Mouse (Mus musculus) midbrain, embryonic 10.5 days (tissue): ENCODE data around the gene B130006D01Rik. TPM values are rescaled to one million over a fixed set of nuclear protein-coding genes. Genes with fewer than 3 reads are reported as not detected.
A peak's percentile ranks its signal among the peaks of the same experiment; 100 is the strongest.

Experiments
- DNase-seq: peaks from one replicate; pipeline ENCODE4 v3.0.0-alpha.2; 2017; ENCODE audit warnings: low spot score
- H3K27ac ChIP-seq: fragments of 300-500 bp; sonication (generic); replicated peaks from 2 replicates; pipeline ENCODE4 v1.5.1; 2016; ENCODE audit warnings: mild to moderate bottlenecking
- H3K27me3 ChIP-seq: fragments of 300-500 bp; sonication (generic); 2 replicates; pipeline ENCODE4 v1.6.1; 2016; ENCODE audit warnings: low read depth, mild to moderate bottlenecking; ENCODE audit not compliant: poor library complexity, severe bottlenecking
- H3K36me3 ChIP-seq: fragments of 300-500 bp; sonication (generic); 2 replicates; pipeline ENCODE4 v1.6.1; 2016; ENCODE audit warnings: mild to moderate bottlenecking, moderate library complexity
- H3K4me1 ChIP-seq: fragments of 300-500 bp; sonication (generic); 2 replicates; pipeline ENCODE4 v1.6.1; 2016
- H3K4me3 ChIP-seq: fragments of 300-500 bp; sonication (generic); 2 replicates; pipeline ENCODE4 v1.5.1; 2016; ENCODE audit warnings: mild to moderate bottlenecking, moderate library complexity
- H3K9me3 ChIP-seq: fragments of 300-500 bp; sonication (generic); replicated peaks from 2 replicates; pipeline ENCODE4 v1.6.1; 2016; ENCODE audit warnings: mild to moderate bottlenecking
- WGBS: fragments of 180-500 bp; shearing (Covaris S2); methylation state at CpG from one replicate; pipeline ENCODE4 v1.1.7; 2016; 5-methylcytosine and 5-hydroxymethylcytosine counted together
- polyA plus RNA-seq: library from polyadenylated mRNA; unstranded; fragments of >200 nt; fragmentation: Nextera tagmentation; extraction: Ambion mirVana; gene quantifications from 2 replicates; pipeline ENCODE4 v1.2.1, GENCODE M21; 2016

The B130006D01Rik gene
- polyA plus RNA-seq, result 0.93 and 1.4 TPM in 2 replicates

GRCm38 (mm10) chr11:95723287-95723686 is at the start of gene B130006D01Rik:
TSS of gene B130006D01Rik (plus strand) at chr11:95723587.
- no peak for DNase-seq
- H3K9me3 ChIP-seq, result no peaks in the 10 kb centered on the region
- no peak within 1 kb of the TSS for H3K27ac ChIP-seq
- H3K27me3 ChIP-seq, result no peaks in the 10 kb centered on the region
- 94% methylated on average over 5 of the region's 5 CpGs for WGBS
- H3K4me3 ChIP-seq, result no peak within 1 kb of the TSS
- H3K4me1 ChIP-seq, result no peaks in the 10 kb centered on the region
- H3K36me3 ChIP-seq, result 0 out of 2 replicates have a peak, but pooled peaks cover 3% of the 10 kb centered on the region

DNA sequence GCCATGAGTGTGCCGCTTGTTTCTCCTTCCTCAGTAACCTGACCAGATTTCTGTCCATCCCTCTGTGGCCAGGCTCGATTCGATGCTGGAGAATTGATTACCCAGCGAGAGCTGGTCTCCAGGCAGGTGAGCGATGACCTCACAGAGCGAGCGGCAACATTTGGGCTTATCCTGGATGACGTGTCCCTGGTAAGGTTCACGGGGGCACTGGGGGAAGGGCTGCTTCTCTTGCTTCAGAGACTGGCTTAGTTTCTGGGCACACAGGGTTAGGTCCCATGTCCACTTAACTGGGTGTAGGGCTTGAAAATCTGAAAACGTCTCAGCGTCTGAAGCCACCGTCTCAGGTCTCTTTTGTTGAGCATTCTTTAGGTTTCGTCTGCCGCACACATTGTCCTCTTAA is 47.9 kb upstream of the B130006D01Rik start:
- Histone ChIP-seq H3K36me3 (peaks cover 98% of the 10 kb centered on the region), H3K27ac (peak overlapping the region; percentile 46; the same call in 1 of the 2 replicates), H3K4me3 (no peak overlapping the region), H3K27me3 (no peaks in the 10 kb centered on the region), H3K9me3 (no peaks in the 10 kb centered on the region), H3K4me1 (peaks cover 8% of the 10 kb centered on the region)
- WGBS, result 92% methylated on average over 14 of the region's 14 CpGs
- DNase-seq, result no peak

DNA sequence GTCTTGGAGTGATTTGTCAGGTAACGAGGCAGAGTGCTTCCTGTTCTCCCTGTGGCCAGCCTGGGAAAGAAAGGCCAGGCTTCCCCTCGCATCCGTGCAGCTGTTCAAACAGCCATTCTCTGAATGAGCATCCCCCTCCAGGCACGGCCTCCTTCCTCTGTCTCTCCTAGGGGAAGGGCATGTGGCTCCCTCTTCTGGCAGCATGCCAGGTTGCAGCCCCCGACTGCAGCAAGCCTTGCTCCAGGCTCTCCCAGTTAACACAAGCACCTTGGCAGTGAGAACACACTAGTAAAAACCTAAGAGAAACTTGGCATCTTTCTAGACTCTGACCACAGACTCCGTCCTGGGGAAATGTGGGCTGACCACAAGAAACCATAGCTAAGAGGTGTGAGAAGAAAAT is 47.1 kb upstream of the B130006D01Rik start:
- H3K27ac ChIP-seq, result peak overlapping the region; percentile 46
- no peaks in the 10 kb centered on the region for H3K9me3 ChIP-seq
- H3K4me1 ChIP-seq, result peaks cover 8% of the 10 kb centered on the region
- H3K27me3 ChIP-seq, result no peaks in the 10 kb centered on the region
- peak; percentile 85 for DNase-seq
- peaks cover 98% of the 10 kb centered on the region for H3K36me3 ChIP-seq
- H3K4me3 ChIP-seq, result no peak overlapping the region
- WGBS, result 23% methylated on average over 6 of the region's 6 CpGs

DNA sequence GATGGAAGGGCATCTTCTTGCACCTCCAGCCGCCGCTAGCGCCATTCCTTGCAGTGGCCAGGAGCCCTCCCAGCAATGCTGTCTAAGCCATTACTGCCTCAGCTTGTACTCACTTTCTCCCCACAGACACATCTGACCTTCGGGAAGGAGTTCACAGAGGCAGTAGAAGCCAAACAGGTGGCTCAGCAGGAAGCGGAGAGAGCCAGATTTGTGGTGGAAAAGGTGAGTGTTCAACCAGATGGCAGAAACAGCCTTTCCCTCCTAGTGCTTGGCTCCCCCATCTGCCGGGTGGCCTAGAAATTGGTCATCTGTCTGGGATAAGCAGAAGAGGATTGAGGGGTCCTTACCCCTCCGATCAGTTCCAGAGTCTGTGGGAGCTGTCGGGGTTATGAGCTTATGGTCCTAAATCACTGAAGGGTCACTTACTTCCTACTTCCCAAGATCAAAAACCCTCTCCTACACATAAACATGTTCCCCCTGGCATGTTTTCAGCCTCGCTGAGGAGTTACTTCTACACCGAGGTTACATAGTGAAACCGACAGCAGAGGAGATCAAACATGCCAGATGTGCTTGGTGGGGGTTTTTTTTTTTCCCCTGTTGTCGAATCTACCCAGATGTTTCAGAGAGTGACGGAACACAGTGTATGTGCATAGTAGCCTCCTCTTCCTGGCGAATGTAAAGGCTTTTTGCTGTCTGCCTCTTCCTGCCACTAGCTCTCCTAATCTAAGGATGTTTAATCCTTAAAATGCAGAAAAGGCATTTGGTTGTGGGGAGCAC is 45.3 kb upstream of the B130006D01Rik start:
- H3K27me3 ChIP-seq, result no peaks in the 10 kb centered on the region
- 89% methylated on average over 14 of the region's 14 CpGs for WGBS
- no peaks in the 10 kb centered on the region for H3K9me3 ChIP-seq
- no peak overlapping the region for H3K27ac ChIP-seq
- H3K4me3 ChIP-seq, result no peak overlapping the region
- DNase-seq, result no peak
- H3K36me3 ChIP-seq, result peaks cover 95% of the 10 kb centered on the region
- peaks cover 12% of the 10 kb centered on the region for H3K4me1 ChIP-seq

- H3K27ac ChIP-seq, result no peak overlapping the region
- no peak for DNase-seq
These were observed 41.3 kb upstream of the B130006D01Rik start for GRCm38 (mm10) chr11:95681995-95682601.

GRCm38 (mm10) chr11:95682946-95683345 is 40.4 kb upstream of the B130006D01Rik start:
- Histone ChIP-seq H3K27ac (no peak overlapping the region), H3K4me1 (peaks cover 4% of the 10 kb centered on the region; the same call in 1 of the 2 replicates), H3K27me3 (no peaks in the 10 kb centered on the region), H3K4me3 (no peak overlapping the region), H3K9me3 (no peaks in the 10 kb centered on the region), H3K36me3 (peaks cover 47% of the 10 kb centered on the region)
- DNase-seq, result no peak
- 89% methylated on average over 3 of the region's 3 CpGs for WGBS

More at GRCm38 (mm10) chr11:95681995-95682601, 41.3 kb upstream of the B130006D01Rik start:
- Histone ChIP-seq H3K4me3 (no peak overlapping the region), H3K9me3 (no peaks in the 10 kb centered on the region), H3K4me1 (peaks cover 4% of the 10 kb centered on the region; the same call in 1 of the 2 replicates), H3K36me3 (peaks cover 55% of the 10 kb centered on the region), H3K27me3 (no peaks in the 10 kb centered on the region)
- WGBS, result 78% methylated on average over 9 of the region's 9 CpGs

DNA sequence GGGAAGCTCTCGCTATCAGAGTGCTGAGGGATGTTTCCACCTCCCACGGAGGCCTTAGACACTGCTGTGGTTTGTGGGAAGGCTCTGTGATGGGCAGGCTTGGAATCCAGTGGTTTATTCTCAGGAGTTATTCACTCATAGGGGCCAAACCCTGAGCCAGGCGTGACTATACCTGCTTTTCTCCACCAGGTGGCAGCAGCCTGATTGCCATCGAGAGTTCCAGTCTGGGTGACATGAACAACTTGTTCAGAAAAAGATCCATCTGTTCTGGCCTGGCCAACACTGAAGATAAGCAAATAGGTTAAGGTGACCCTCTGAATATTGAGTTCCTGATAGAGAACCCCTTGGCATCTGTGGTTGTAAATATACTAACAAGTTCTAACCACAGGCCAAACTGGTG is 37.4 kb upstream of the B130006D01Rik start:
- no peaks in the 10 kb centered on the region for H3K27me3 ChIP-seq
- no peak overlapping the region for H3K4me3 ChIP-seq
- peak; percentile 73 for DNase-seq
- peaks cover 18% of the 10 kb centered on the region for H3K36me3 ChIP-seq
- WGBS, result 5% methylated on average over 4 of the region's 4 CpGs
- H3K4me1 ChIP-seq, result peaks cover 4% of the 10 kb centered on the region; the same call in 1 of the 2 replicates
- H3K27ac ChIP-seq, result no peak overlapping the region
- H3K9me3 ChIP-seq, result no peaks in the 10 kb centered on the region

DNA sequence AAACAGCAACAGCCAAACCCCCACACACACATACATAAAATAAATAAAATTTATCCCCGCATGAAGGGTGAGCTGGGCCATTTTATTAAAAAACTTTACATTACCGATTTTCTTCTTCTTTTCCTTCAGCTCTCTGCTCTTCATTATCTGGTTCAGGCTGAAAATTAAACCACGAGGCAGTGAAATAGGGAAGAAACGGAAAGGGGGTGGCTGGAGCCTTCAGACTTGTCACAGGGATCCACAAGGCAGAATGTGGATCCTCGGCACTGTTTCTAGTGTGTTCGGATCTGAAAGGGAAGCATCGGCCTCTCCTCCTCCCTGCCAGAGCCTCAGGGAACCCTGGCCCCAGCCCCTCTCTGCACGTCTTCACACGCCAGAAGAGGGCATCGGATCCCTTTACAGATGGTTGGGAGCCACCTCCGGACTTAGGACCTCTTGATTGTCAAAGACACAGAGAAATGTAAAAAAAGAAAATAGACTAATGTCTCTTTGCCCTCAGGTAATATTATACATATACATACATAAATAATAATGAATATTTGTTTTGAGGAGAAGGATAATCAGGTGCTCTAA is 36.2 kb upstream of the B130006D01Rik start:
- Histone ChIP-seq H3K27me3 (no peaks in the 10 kb centered on the region), H3K27ac (no peak overlapping the region), H3K4me1 (no peaks in the 10 kb centered on the region; the same call in 1 of the 2 replicates), H3K4me3 (no peak overlapping the region), H3K36me3 (peaks cover 6% of the 10 kb centered on the region), H3K9me3 (no peaks in the 10 kb centered on the region)
- DNase-seq, result no peak
- 44% methylated on average over 11 of the region's 11 CpGs for WGBS

DNA sequence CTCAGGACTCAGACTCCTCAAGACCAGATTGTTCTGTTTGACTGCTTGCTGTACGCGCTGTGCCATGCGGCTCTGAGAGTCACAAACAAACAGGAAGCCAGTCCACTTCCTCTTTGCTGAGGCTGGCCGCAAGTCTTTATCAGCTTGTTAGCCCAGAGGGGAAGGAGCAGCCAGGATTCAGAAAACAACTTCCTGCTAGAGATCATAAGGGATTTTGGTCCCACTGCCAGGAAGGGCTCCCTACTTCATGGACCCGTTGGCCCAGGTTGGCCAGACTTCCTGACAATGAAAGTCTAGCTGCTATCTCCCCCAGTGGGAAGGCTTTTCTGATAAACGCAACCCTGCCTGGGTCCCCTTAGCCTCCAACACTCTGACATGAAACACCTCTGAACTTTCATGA is 34.9 kb upstream of the B130006D01Rik start:
- Histone ChIP-seq H3K27ac (0 out of 2 replicates have a peak overlapping the region, but pooled peaks have one; percentile 47), H3K9me3 (no peaks in the 10 kb centered on the region), H3K4me1 (no peaks in the 10 kb centered on the region; the same call in 1 of the 2 replicates), H3K27me3 (no peaks in the 10 kb centered on the region), H3K36me3 (no peaks in the 10 kb centered on the region), H3K4me3 (no peak overlapping the region)
- WGBS, result 76% methylated on average over 6 of the region's 6 CpGs
- no peak for DNase-seq

DNA sequence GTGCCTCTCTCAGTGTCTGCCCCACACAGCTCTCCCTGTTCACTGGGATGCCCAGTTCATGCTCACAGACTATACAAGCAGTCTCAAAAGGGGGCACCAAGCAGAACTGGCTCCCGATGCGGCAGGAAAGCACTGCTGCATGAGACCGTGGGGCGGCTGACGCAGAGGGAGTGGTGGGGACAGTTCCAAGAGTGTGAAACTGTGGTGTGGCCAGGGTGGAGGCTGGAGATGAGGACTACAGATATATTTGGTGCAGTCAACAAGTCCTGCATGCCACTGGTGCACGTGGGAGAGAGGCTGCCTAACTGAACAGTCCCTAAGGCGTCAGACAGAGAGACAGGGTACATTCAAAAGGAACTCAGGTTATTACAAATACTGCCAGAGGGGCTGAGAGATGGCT is 34.4 kb upstream of the B130006D01Rik start:
- H3K4me1 ChIP-seq, result no peaks in the 10 kb centered on the region; the same call in 1 of the 2 replicates
- H3K4me3 ChIP-seq, result no peak overlapping the region
- H3K36me3 ChIP-seq, result no peaks in the 10 kb centered on the region
- H3K9me3 ChIP-seq, result no peaks in the 10 kb centered on the region
- no peak for DNase-seq
- H3K27me3 ChIP-seq, result no peaks in the 10 kb centered on the region
- 0 out of 2 replicates have a peak overlapping the region, but pooled peaks have one; percentile 47 for H3K27ac ChIP-seq
- WGBS, result 75% methylated on average over 7 of the region's 7 CpGs

DNA sequence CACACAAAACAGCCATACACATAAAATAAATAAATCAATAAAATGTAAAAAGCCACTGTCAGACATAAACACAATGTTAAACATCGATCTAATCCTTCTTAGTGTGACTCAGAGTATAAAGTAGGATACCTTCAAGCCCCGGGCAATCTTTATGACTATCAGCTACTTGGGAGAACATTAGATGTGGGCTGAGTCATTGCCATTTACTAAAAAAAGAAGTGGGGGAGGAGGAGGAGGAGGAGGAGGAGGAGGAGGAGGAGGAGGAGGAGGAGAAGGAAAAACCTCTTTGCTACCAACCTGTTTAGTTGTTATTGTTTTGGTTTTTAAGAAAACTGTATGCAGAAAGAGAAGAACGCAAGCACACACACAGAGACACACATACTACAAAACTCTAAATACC is 33.8 kb upstream of the B130006D01Rik start:
- no peak overlapping the region for H3K4me3 ChIP-seq
- H3K9me3 ChIP-seq, result no peaks in the 10 kb centered on the region
- 91% methylated on average over 3 of the region's 3 CpGs for WGBS
- H3K27ac ChIP-seq, result no peak overlapping the region
- H3K27me3 ChIP-seq, result no peaks in the 10 kb centered on the region
- no peaks in the 10 kb centered on the region; the same call in 1 of the 2 replicates for H3K4me1 ChIP-seq
- no peaks in the 10 kb centered on the region for H3K36me3 ChIP-seq
- no peak for DNase-seq

- no peaks in the 10 kb centered on the region for H3K9me3 ChIP-seq
- WGBS, result 87% methylated on average over 5 of the region's 5 CpGs
- H3K4me3 ChIP-seq, result no peak overlapping the region
- no peaks in the 10 kb centered on the region for H3K36me3 ChIP-seq
- H3K4me1 ChIP-seq, result no peaks in the 10 kb centered on the region
- H3K27ac ChIP-seq, result no peak overlapping the region
- H3K27me3 ChIP-seq, result no peaks in the 10 kb centered on the region
- DNase-seq, result no peak
These were observed 24.8 kb upstream of the B130006D01Rik start for GRCm38 (mm10) chr11:95698541-95698940.
